Mouse (Mus musculus): ENCODE data around the gene Tbx1. TPM values are rescaled to one million over a fixed set of nuclear protein-coding genes. Genes with fewer than 3 reads are reported as not detected.
A peak's percentile ranks its signal among the peaks of the same experiment; 100 is the strongest.

Gene Tbx1
- polyA plus RNA-seq (2011; ENCODE audit: insufficient read depth, insufficient read length, low replicate concordance, missing spikeins) = not detected in 2 replicates

DNA sequence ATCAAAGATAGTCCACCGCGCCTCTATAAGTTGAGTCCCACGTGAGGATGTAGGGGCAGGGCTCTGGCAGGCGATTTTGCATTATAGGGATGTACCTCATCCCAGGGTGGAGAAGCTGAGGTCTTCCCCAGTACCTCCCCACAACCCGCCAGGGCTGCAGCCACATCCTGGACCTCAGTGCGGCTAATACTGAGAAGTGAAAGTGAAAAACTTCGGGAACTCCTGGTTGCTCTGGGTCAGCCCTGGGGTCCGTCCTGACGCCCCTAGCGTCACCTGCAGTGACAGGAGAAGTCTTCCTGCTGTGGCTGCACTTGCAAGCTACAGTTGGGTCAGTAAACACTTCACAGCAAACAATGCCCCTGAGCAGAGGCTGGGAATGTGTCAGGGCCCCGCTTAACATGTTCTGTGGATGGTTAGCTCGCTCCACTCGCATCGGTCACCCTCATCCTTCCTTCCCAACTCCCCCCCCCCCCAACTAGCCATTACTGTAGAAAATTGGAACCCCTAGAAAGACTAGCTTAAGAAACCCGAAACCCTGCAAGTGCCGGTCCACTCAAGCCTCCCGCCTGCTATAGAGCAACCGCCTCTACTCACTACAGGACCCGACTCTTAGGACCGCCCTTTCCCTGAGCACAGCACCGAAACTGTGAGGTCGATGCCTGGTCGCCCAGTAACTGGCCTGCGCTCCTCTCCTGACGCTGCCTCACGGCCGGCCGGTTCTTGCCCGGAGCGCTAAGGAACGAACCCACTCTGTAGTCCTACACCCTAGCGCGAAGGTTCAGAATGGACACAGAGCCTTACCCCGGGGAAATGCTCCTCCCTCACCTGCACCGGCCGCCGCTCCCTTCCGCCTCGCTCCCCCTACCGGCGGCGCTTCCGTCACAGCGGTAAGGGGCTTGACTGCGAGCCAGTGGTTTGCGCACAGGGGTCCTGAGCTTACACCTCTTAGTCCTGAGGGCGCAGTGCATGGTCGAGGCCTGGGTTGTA, at the start of gene Tbx1:
Tbx1 (minus strand) TSS at position 868 of the 987 bp plus-strand sequence.
- WGBS = 3% methylated on average over 48 of the region's 48 CpGs
- TF ChIP-seq POLR2A (IDR thresholded peaks at IDR 0.05; ENCODE audit: borderline replicate concordance, control insufficient read depth, low read depth, low read length) (no peak), CTCF (IDR thresholded peaks at IDR 0.05; ENCODE audit: control insufficient read depth, insufficient read depth, low read length) (0 out of 2 replicates have a peak, but pooled peaks have one; percentile 28)
- H3K4me1 ChIP-seq (ENCODE audit: control insufficient read depth, insufficient read depth, low read length) = no peaks in the 10 kb centered on the region
- H3K4me3 ChIP-seq (replicated peaks; ENCODE audit: control insufficient read depth, low read depth, low read length) = peak within 1 kb of the TSS; percentile 50
- H3K27ac ChIP-seq (ENCODE audit: control insufficient read depth, insufficient read depth, low read depth, low read length, poor library complexity) = no peak within 1 kb of the TSS

DNA sequence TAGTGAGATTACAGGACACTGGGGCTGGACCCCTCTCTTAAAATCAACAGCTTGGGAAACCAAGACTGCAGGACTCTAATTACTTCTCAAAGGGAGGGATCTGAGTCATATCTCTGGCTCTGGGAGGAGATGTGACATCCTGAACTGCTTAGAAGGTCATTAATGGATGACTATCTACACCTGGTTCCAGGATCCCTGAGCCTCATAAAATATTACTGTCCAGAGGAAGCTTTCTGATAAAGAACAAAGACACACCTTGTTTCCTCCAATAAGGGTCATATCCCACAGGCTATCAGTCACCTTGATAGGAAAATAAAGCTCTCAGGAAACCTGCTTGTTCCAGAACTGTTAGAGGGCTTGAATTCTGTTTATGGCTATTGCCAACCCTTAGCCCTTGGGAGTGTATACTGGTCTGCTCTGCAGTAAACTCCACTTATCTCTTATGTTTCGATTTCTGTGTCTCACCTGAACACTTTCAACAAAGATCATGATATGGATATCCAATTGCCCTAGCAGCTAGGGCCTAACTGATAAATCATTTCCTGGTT, 49.0 kb upstream of the Tbx1 start:
- Histone ChIP-seq H3K27ac (ENCODE audit: control insufficient read depth, insufficient read depth, low read depth, low read length, poor library complexity) (no peak overlapping the region), H3K4me1 (ENCODE audit: control insufficient read depth, insufficient read depth, low read length) (peaks cover 4% of the 10 kb centered on the region), H3K4me3 (replicated peaks; ENCODE audit: control insufficient read depth, low read depth, low read length) (no peak overlapping the region)
- 55% methylated on average over 1 of the region's 1 CpGs for WGBS
- TF ChIP-seq CTCF (IDR thresholded peaks at IDR 0.05; ENCODE audit: control insufficient read depth, insufficient read depth, low read length) (no peak), POLR2A (IDR thresholded peaks at IDR 0.05; ENCODE audit: borderline replicate concordance, control insufficient read depth, low read depth, low read length) (no peak)

DNA sequence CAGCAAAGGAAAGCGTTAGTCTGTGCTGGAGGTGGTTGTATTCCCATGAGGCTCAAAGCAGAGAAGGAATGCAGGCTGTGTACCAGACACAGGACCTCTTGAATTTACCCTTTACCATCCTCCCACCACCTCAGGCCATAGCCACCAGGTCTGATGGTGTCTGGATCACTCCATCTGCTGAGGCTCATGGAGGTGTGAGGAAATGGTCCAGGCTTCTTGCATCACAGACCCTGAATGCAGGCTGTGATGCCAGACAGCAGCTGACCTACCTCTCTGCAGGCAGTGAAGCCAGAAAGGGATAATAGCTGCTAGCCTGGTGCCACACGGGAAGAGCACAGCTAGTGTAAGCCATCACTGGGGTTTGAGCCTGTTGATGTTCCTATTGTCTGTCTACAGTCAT, 47.9 kb upstream of the Tbx1 start:
- TF ChIP-seq CTCF (IDR thresholded peaks at IDR 0.05; ENCODE audit: control insufficient read depth, insufficient read depth, low read length) = no peak
- Histone ChIP-seq H3K27ac (ENCODE audit: control insufficient read depth, insufficient read depth, low read depth, low read length, poor library complexity) (no peak overlapping the region), H3K4me1 (ENCODE audit: control insufficient read depth, insufficient read depth, low read length) (peaks cover 2% of the 10 kb centered on the region), H3K4me3 (replicated peaks; ENCODE audit: control insufficient read depth, low read depth, low read length) (no peak overlapping the region)
- 52% methylated on average over 2 of the region's 2 CpGs for WGBS

DNA sequence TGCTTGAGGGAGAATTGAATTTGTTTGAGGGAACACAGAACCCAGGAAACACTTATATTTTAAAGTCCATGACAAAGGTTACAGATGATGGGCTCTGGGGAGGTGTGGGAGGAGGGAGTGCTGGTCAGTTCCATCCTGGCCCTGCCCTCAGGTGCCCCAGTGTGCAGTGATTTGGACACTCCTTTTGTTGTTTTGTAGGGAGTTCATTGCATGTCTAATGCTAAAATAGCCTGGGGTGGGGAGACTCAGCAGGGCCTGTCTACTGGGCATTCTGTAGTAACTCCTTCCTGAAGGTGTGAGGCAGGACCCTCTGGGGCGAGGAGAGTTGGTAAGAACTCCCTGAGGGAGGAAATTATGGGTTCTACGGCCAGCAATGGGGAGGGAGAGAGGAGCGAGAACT, 46.3 kb upstream of the Tbx1 start:
- H3K4me1 ChIP-seq (ENCODE audit: control insufficient read depth, insufficient read depth, low read length) = peaks cover 2% of the 10 kb centered on the region; the same call in 1 of the 2 replicates
- no peak for TF ChIP-seq POLR2A (IDR thresholded peaks at IDR 0.05; ENCODE audit: borderline replicate concordance, control insufficient read depth, low read depth, low read length)
- TF ChIP-seq CTCF (IDR thresholded peaks at IDR 0.05; ENCODE audit: control insufficient read depth, insufficient read depth, low read length) = no peak
- 65% methylated on average over 3 of the region's 3 CpGs for WGBS
- H3K4me3 ChIP-seq (replicated peaks; ENCODE audit: control insufficient read depth, low read depth, low read length) = no peak overlapping the region
- no peak overlapping the region for H3K27ac ChIP-seq (ENCODE audit: control insufficient read depth, insufficient read depth, low read depth, low read length, poor library complexity)

DNA sequence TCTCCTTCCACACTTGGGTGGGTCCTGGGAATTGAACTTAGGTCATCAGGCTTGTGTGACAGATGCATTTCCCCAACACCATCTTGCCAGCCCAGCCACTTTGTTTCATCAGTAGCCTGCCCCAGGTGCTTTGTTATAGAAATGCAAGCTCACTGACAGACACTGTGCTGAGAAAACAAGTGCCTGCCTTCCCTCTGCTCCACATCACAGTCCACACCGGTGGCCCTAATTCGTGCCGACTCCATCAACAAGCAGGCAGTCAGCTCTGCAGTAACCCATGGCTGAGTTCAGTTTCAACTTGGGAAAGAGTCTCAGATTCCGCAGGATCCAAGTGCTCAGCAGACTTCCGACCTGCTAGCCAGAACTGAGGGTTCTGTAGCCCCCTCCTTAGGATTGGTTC, 45.9 kb upstream of the Tbx1 start:
- Histone ChIP-seq H3K4me1 (ENCODE audit: control insufficient read depth, insufficient read depth, low read length) (peaks cover 2% of the 10 kb centered on the region; the same call in 1 of the 2 replicates), H3K4me3 (replicated peaks; ENCODE audit: control insufficient read depth, low read depth, low read length) (no peak overlapping the region), H3K27ac (ENCODE audit: control insufficient read depth, insufficient read depth, low read depth, low read length, poor library complexity) (no peak overlapping the region)
- 79% methylated on average over 5 of the region's 5 CpGs for WGBS
- TF ChIP-seq CTCF (IDR thresholded peaks at IDR 0.05; ENCODE audit: control insufficient read depth, insufficient read depth, low read length) = no peak
- no peak for TF ChIP-seq POLR2A (IDR thresholded peaks at IDR 0.05; ENCODE audit: borderline replicate concordance, control insufficient read depth, low read depth, low read length)

DNA sequence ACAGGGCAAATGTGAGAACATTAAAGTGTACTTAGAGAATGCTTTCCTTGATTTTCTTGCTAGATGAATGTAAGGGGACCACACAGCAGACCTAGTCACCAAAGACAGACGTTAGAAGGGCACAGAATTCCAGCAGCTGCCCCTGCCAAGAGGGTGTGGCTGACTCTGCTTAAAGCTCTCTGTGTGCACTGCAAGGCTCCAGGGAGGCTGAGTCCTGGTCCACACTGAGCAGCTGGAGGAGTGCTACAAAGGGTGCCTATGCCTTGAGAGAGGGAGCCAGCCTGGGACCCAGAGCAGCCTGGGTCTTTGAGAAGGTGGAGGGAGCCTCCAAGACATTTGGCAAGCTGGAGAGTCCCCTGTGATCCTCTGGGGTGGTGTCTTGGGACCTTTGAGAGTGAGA, 42.9 kb upstream of the Tbx1 start:
- Histone ChIP-seq H3K4me3 (replicated peaks; ENCODE audit: control insufficient read depth, low read depth, low read length) (no peak overlapping the region), H3K27ac (ENCODE audit: control insufficient read depth, insufficient read depth, low read depth, low read length, poor library complexity) (no peak overlapping the region), H3K4me1 (ENCODE audit: control insufficient read depth, insufficient read depth, low read length) (no peaks in the 10 kb centered on the region)
- TF ChIP-seq POLR2A (IDR thresholded peaks at IDR 0.05; ENCODE audit: borderline replicate concordance, control insufficient read depth, low read depth, low read length) (no peak), CTCF (IDR thresholded peaks at IDR 0.05; ENCODE audit: control insufficient read depth, insufficient read depth, low read length) (no peak)
- 59% methylated on average over 1 of the region's 1 CpGs for WGBS

DNA sequence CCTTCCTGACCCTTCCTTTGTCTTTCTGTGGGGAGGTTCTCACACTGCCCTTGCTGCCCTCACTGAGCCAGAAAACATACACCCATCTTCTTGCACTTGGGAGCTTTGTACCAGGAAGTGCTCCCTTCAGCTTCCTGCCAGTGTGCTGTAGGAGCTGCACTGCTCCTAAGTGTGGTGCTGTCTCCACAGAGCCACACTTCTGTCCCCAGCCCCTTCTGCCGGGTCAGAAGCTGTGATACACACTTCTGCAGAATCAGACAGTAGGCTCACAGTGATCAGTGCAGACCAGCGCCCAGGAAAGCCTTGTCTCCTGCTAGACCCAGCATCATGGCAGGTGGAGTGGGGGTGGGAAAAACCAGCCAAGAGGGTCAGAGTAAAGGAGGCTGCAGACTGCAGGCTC, 42.3 kb upstream of the Tbx1 start:
- Histone ChIP-seq H3K4me1 (ENCODE audit: control insufficient read depth, insufficient read depth, low read length) (no peaks in the 10 kb centered on the region), H3K4me3 (replicated peaks; ENCODE audit: control insufficient read depth, low read depth, low read length) (no peak overlapping the region), H3K27ac (ENCODE audit: control insufficient read depth, insufficient read depth, low read depth, low read length, poor library complexity) (no peak overlapping the region)
- TF ChIP-seq POLR2A (IDR thresholded peaks at IDR 0.05; ENCODE audit: borderline replicate concordance, control insufficient read depth, low read depth, low read length) (no peak), CTCF (IDR thresholded peaks at IDR 0.05; ENCODE audit: control insufficient read depth, insufficient read depth, low read length) (no peak)
- 58% methylated on average over 2 of the region's 2 CpGs for WGBS

DNA sequence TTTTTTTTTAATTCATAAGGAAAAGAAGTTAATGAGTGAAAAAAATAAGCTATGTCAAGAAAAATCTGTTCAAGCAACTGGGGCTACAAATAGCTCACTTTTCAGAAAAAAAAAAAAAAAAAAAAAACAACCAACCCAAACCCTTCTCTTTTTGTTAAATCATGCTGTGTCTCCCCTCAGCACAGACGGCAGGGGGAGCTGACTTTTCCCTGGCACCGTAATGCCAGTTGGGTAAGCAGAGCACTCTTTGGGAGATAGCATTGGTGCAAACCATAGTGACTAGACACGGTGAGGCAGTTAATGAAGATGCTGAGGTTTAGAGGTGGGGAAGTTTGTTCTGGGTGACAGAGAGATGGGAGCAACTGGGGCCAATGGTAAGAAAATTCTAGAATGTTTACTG, 41.6 kb upstream of the Tbx1 start:
- Histone ChIP-seq H3K4me1 (ENCODE audit: control insufficient read depth, insufficient read depth, low read length) (no peaks in the 10 kb centered on the region), H3K4me3 (replicated peaks; ENCODE audit: control insufficient read depth, low read depth, low read length) (no peak overlapping the region), H3K27ac (ENCODE audit: control insufficient read depth, insufficient read depth, low read depth, low read length, poor library complexity) (no peak overlapping the region)
- TF ChIP-seq POLR2A (IDR thresholded peaks at IDR 0.05; ENCODE audit: borderline replicate concordance, control insufficient read depth, low read depth, low read length) (no peak), CTCF (IDR thresholded peaks at IDR 0.05; ENCODE audit: control insufficient read depth, insufficient read depth, low read length) (no peak)
- WGBS = 17% methylated on average over 3 of the region's 3 CpGs

Data from bone marrow, adult 2 months (tissue).